Mouse (Mus musculus) ES-E14 (cell line): ENCODE results near the gene Glo1.

Source experiments
- CHD2 ChIP-seq: IDR thresholded peaks from 2 replicates; pipeline ENCODE4 v1.6.1; 2014; ENCODE audit warnings: mild to moderate bottlenecking, low read depth, low read length, inconsistent platforms
- HCFC1 ChIP-seq: IDR thresholded peaks from 2 replicates; pipeline ENCODE4 v1.6.1; 2012; ENCODE audit warnings: low read length, inconsistent platforms, borderline replicate concordance; ENCODE audit not compliant: insufficient read depth
- ZC3H11A ChIP-seq: IDR thresholded peaks from 2 replicates; pipeline ENCODE4 v1.6.1; 2012; ENCODE audit warnings: low read depth, mild to moderate bottlenecking, inconsistent platforms, low read length, borderline replicate concordance
- ZNF384 ChIP-seq: IDR thresholded peaks from 2 replicates; pipeline ENCODE4 v1.6.1; 2012; ENCODE audit warnings: low read depth, low read length, inconsistent platforms

- no peak for TF ChIP-seq ZC3H11A
- TF ChIP-seq ZNF384 = 0 out of 2 replicates have a peak, but pooled peaks have one; percentile 58
- TF ChIP-seq CHD2 = no peak
- 0 out of 2 replicates have a peak, but pooled peaks have one; percentile 59 for TF ChIP-seq HCFC1
These were observed 26.3 kb upstream of the Glo1 start for GRCm38 (mm10) chr17:30653010-30653409.
